Mouse (Mus musculus): ENCODE measurements around the gene Ryr3. TPM values are rescaled to one million over a fixed set of nuclear protein-coding genes. Genes with fewer than 3 reads are reported as not detected.

Ryr3 gene
- polyA plus RNA-seq (2016; fragmentation: Nextera tagmentation; extraction: Ambion mirVana) = 0.10 and 0.41 TPM in 2 replicates

GRCm38 (mm10) chr2:113216746-113217461 is at the start of gene Ryr3:
Gene Ryr3 (minus strand): TSS chr2:113217096.
- Histone ChIP-seq H3K36me3 (no peaks in the 10 kb centered on the region), H3K4me1 (replicated peaks) (no peaks in the 10 kb centered on the region), H3K27me3 (peaks cover 58% of the 10 kb centered on the region), H3K4me3 (replicated peaks) (peak within 1 kb of the TSS; percentile 55), H3K9ac (replicated peaks) (peak within 1 kb of the TSS; percentile 50; the same call in 1 of the 2 replicates), H3K9me3 (no peaks in the 10 kb centered on the region), H3K4me2 (peak within 1 kb of the TSS; percentile 90), H3K27ac (no peak within 1 kb of the TSS)
- ATAC-seq (ENCODE audit: insufficient number of reproducible peaks, insufficient read depth, low FRiP score, low TSS enrichment, low read depth) = peak; percentile 91
- under 1% methylated on average over 57 of the region's 72 CpGs for WGBS

GRCm38 (mm10) chr2:113238871-113239270 is 22.0 kb upstream of the Ryr3 start:
- Histone ChIP-seq H3K9me3 (no peaks in the 10 kb centered on the region), H3K4me2 (no peak overlapping the region), H3K4me1 (replicated peaks) (peaks cover 7% of the 10 kb centered on the region; the same call in 1 of the 2 replicates), H3K9ac (replicated peaks) (no peak overlapping the region), H3K27ac (no peak overlapping the region), H3K4me3 (replicated peaks) (no peak overlapping the region), H3K27me3 (no peaks in the 10 kb centered on the region), H3K36me3 (no peaks in the 10 kb centered on the region)
- WGBS = 48% methylated on average over 5 of the region's 5 CpGs
- ATAC-seq (ENCODE audit: insufficient number of reproducible peaks, insufficient read depth, low FRiP score, low TSS enrichment, low read depth) = no peak

- 61% methylated on average over 1 of the region's 1 CpGs for WGBS
- H3K9me3 ChIP-seq = no peaks in the 10 kb centered on the region
- no peak overlapping the region for H3K4me3 ChIP-seq (replicated peaks)
- peaks cover 7% of the 10 kb centered on the region; the same call in 1 of the 2 replicates for H3K4me1 ChIP-seq (replicated peaks)
- no peaks in the 10 kb centered on the region for H3K36me3 ChIP-seq
- ATAC-seq (ENCODE audit: insufficient number of reproducible peaks, insufficient read depth, low FRiP score, low TSS enrichment, low read depth) = no peak
- no peak overlapping the region for H3K9ac ChIP-seq (replicated peaks)
- no peak overlapping the region for H3K27ac ChIP-seq
- no peaks in the 10 kb centered on the region; the same call in 1 of the 2 replicates for H3K27me3 ChIP-seq
- no peak overlapping the region for H3K4me2 ChIP-seq
Observed at GRCm38 (mm10) chr2:113236993-113237392, 20.1 kb upstream of the Ryr3 start.

GRCm38 (mm10) chr2:113234559-113234958 is 17.7 kb upstream of the Ryr3 start:
- Histone ChIP-seq H3K4me2 (no peak overlapping the region), H3K27me3 (peaks cover 6% of the 10 kb centered on the region), H3K9me3 (no peaks in the 10 kb centered on the region), H3K4me3 (replicated peaks) (no peak overlapping the region), H3K9ac (replicated peaks) (no peak overlapping the region), H3K27ac (no peak overlapping the region), H3K36me3 (no peaks in the 10 kb centered on the region), H3K4me1 (replicated peaks) (0 out of 2 replicates have a peak, but pooled peaks cover 3% of the 10 kb centered on the region)
- WGBS = 24% methylated on average over 3 of the region's 3 CpGs
- no peak for ATAC-seq (ENCODE audit: insufficient number of reproducible peaks, insufficient read depth, low FRiP score, low TSS enrichment, low read depth)

- no peaks in the 10 kb centered on the region for H3K4me1 ChIP-seq (replicated peaks)
- ATAC-seq (ENCODE audit: insufficient number of reproducible peaks, insufficient read depth, low FRiP score, low TSS enrichment, low read depth) = no peak
- H3K4me2 ChIP-seq = no peak overlapping the region
- no peak overlapping the region for H3K27ac ChIP-seq
- peaks cover 6% of the 10 kb centered on the region for H3K27me3 ChIP-seq
- no peaks in the 10 kb centered on the region for H3K36me3 ChIP-seq
- no peaks in the 10 kb centered on the region for H3K9me3 ChIP-seq
- H3K9ac ChIP-seq (replicated peaks) = no peak overlapping the region
- no peak overlapping the region for H3K4me3 ChIP-seq (replicated peaks)
- 60% methylated on average over 3 of the region's 3 CpGs for whole genome bisulfite sequencing
Observed at GRCm38 (mm10) chr2:113233356-113233755, 16.5 kb upstream of the Ryr3 start.

GRCm38 (mm10) chr2:113216105-113216745 is 671 bp downstream of the Ryr3 start:
- Histone ChIP-seq H3K9ac (replicated peaks) (0 out of 2 replicates have a peak overlapping the region, but pooled peaks have one; percentile 50), H3K4me1 (replicated peaks) (no peaks in the 10 kb centered on the region), H3K36me3 (no peaks in the 10 kb centered on the region), H3K27me3 (peaks cover 62% of the 10 kb centered on the region), H3K4me3 (replicated peaks) (peak overlapping the region; percentile 55), H3K27ac (no peak overlapping the region), H3K4me2 (peak overlapping the region; percentile 90), H3K9me3 (no peaks in the 10 kb centered on the region)
- 5% methylated on average over 23 of the region's 23 CpGs for WGBS
- ATAC-seq (ENCODE audit: insufficient number of reproducible peaks, insufficient read depth, low FRiP score, low TSS enrichment, low read depth) = no peak

- ATAC-seq (ENCODE audit: insufficient number of reproducible peaks, insufficient read depth, low FRiP score, low TSS enrichment, low read depth) = no peak; the same call in 1 of the 2 replicates
- Histone ChIP-seq H3K9me3 (no peaks in the 10 kb centered on the region), H3K4me1 (replicated peaks) (no peaks in the 10 kb centered on the region), H3K4me3 (replicated peaks) (no peak overlapping the region), H3K27ac (no peak overlapping the region), H3K27me3 (peaks cover 29% of the 10 kb centered on the region), H3K9ac (replicated peaks) (no peak overlapping the region), H3K36me3 (no peaks in the 10 kb centered on the region), H3K4me2 (no peak overlapping the region)
- WGBS = 83% methylated on average over 3 of the region's 3 CpGs
Observed at GRCm38 (mm10) chr2:113210023-113210422, 6.9 kb downstream of the Ryr3 start.

- Histone ChIP-seq H3K4me3 (replicated peaks) (no peak overlapping the region), H3K4me1 (replicated peaks) (no peaks in the 10 kb centered on the region), H3K4me2 (no peak overlapping the region), H3K27me3 (peaks cover 21% of the 10 kb centered on the region), H3K36me3 (no peaks in the 10 kb centered on the region), H3K9ac (replicated peaks) (no peak overlapping the region), H3K27ac (no peak overlapping the region), H3K9me3 (no peaks in the 10 kb centered on the region)
- 90% methylated on average over 9 of the region's 9 CpGs for WGBS
- no peak for ATAC-seq (ENCODE audit: insufficient number of reproducible peaks, insufficient read depth, low FRiP score, low TSS enrichment, low read depth)
Observed at GRCm38 (mm10) chr2:113209263-113209662, 7.6 kb downstream of the Ryr3 start.

GRCm38 (mm10) chr2:113202857-113203256 is 14.0 kb downstream of the Ryr3 start:
- ATAC-seq (ENCODE audit: insufficient number of reproducible peaks, insufficient read depth, low FRiP score, low TSS enrichment, low read depth) = no peak
- WGBS = 77% methylated on average over 6 of the region's 6 CpGs
- H3K4me2 ChIP-seq = no peak overlapping the region
- H3K27me3 ChIP-seq = no peaks in the 10 kb centered on the region
- no peaks in the 10 kb centered on the region for H3K36me3 ChIP-seq
- no peak overlapping the region for H3K9ac ChIP-seq (replicated peaks)
- no peaks in the 10 kb centered on the region for H3K4me1 ChIP-seq (replicated peaks)
- H3K27ac ChIP-seq = no peak overlapping the region
- no peak overlapping the region for H3K4me3 ChIP-seq (replicated peaks)
- H3K9me3 ChIP-seq = no peaks in the 10 kb centered on the region

- Histone ChIP-seq H3K27me3 (no peaks in the 10 kb centered on the region), H3K9me3 (no peaks in the 10 kb centered on the region), H3K27ac (no peak overlapping the region), H3K4me1 (replicated peaks) (no peaks in the 10 kb centered on the region), H3K4me3 (replicated peaks) (no peak overlapping the region), H3K4me2 (no peak overlapping the region), H3K9ac (replicated peaks) (no peak overlapping the region), H3K36me3 (no peaks in the 10 kb centered on the region)
- 100% methylated on average over 2 of the region's 2 CpGs for WGBS
- peak; percentile 59; the same call in 1 of the 2 replicates for ATAC-seq (ENCODE audit: insufficient number of reproducible peaks, insufficient read depth, low FRiP score, low TSS enrichment, low read depth)
Observed at GRCm38 (mm10) chr2:113199030-113199679, 17.7 kb downstream of the Ryr3 start.

- Histone ChIP-seq H3K27me3 (no peaks in the 10 kb centered on the region), H3K9ac (replicated peaks) (no peak overlapping the region), H3K4me1 (replicated peaks) (no peaks in the 10 kb centered on the region), H3K9me3 (no peaks in the 10 kb centered on the region), H3K27ac (no peak overlapping the region), H3K36me3 (no peaks in the 10 kb centered on the region), H3K4me3 (replicated peaks) (no peak overlapping the region), H3K4me2 (no peak overlapping the region)
- WGBS = 70% methylated on average over 6 of the region's 6 CpGs
- ATAC-seq (ENCODE audit: insufficient number of reproducible peaks, insufficient read depth, low FRiP score, low TSS enrichment, low read depth) = no peak
Observed at GRCm38 (mm10) chr2:113187158-113187557, 29.7 kb downstream of the Ryr3 start.
